Mouse (Mus musculus): Measurements from ENCODE around the gene Reep6.

Gene Reep6

GRCm38 (mm10) chr10:80301256-80302081 is 28.3 kb upstream of the Reep6 start:
- no peak for DNase-seq (ENCODE audit: low read depth, low spot score)

DNA sequence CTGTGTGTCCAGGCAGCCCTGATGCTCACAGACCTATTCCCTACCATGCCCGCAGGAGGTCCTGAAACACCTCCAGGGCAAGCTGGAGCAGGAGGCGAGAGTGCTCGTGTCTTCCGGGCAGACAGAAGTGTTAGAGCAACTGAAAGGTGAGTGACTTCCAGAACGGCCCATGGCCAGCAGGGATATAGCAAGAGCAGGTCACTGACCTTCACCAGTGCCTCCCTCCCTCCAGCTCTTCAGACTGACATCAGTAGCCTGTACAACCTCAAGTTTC is 27.7 kb upstream of the Reep6 start:
- DNase-seq (ENCODE audit: low read depth, low spot score), result no peak

GRCm38 (mm10) chr10:80302471-80302881 is 27.3 kb upstream of the Reep6 start:
- peak; percentile 87 for DNase-seq (ENCODE audit: low read depth, low spot score)

- DNase-seq (ENCODE audit: low read depth, low spot score), result no peak
Measured at GRCm38 (mm10) chr10:80304458-80304857, 25.3 kb upstream of the Reep6 start.

DNA sequence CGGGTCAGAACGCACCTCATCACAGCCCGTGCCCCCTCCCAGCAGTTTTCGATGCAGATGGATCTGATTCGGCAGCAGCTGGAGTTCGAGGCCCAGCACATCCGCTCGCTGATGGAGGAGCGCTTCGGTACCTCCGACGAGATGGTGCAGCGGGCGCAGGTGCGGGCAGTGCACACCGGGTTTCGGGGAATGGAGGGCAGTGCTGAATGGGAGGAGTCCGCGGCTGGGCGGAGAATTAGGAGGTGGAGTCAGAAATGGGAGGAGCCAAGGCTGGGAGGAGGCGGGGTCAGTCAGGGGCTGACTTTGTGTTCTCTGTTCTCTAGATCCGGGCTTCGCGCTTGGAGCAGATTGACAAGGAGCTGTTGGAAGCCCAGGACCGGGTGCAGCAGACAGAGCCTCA is 24.9 kb upstream of the Reep6 start:
- DNase-seq (ENCODE audit: low read depth, low spot score), result no peak

- no peak for DNase-seq (ENCODE audit: low read depth, low spot score)
Measured at GRCm38 (mm10) chr10:80311560-80311959, 18.2 kb upstream of the Reep6 start.

GRCm38 (mm10) chr10:80312586-80313504 is 16.9 kb upstream of the Reep6 start:
- no peak for DNase-seq (ENCODE audit: low read depth, low spot score)

GRCm38 (mm10) chr10:80313627-80314201 is 16.0 kb upstream of the Reep6 start:
- no peak for DNase-seq (ENCODE audit: low read depth, low spot score)

- DNase-seq (ENCODE audit: low read depth, low spot score), result no peak
Measured at GRCm38 (mm10) chr10:80314494-80315001, 15.2 kb upstream of the Reep6 start.

GRCm38 (mm10) chr10:80315315-80315714 is 14.4 kb upstream of the Reep6 start:
- no peak for DNase-seq (ENCODE audit: low read depth, low spot score)

DNA sequence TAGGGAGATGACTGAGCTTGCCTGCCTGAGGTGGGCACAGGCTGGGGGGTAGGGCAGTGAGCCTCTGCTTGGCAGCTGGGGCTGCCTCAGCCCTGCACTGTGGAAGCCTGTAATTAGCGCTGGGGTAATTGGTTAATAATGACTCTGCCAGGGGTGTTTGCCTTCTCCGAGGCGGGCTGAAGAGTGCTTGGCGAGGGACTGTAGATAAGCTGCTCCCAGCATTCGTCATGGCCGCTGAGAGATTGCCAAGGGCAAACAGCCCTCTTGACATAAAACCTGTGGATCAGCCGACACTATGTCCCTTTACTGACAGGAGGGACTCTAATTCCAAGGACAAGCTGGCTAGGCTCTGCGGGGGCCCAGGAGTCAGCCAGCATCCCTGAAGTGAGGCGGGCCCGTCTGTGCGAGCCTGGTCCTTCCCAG is 13.4 kb upstream of the Reep6 start:
- DNase-seq (ENCODE audit: low read depth, low spot score), result no peak

DNA sequence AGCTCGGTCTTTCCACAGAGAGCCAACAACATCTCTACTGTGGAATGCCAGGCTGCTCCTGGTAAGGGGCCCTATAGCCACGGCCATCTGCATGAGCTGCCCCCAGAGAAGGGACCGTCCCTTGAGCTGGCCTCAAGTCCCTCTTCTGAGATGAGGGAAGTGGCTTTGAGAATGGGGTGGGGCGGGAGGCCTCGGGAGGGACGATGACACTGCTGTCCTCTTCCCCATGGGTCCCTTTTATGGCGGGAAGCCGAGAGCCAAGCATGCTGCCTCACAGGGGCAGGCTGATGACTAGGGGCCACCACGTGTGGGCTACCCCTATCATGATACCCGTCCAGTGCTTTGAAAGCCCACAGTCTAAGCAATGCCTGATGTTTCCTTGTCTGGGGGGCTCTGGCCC is 12.7 kb upstream of the Reep6 start:
- DNase-seq (ENCODE audit: low read depth, low spot score), result no peak

DNA sequence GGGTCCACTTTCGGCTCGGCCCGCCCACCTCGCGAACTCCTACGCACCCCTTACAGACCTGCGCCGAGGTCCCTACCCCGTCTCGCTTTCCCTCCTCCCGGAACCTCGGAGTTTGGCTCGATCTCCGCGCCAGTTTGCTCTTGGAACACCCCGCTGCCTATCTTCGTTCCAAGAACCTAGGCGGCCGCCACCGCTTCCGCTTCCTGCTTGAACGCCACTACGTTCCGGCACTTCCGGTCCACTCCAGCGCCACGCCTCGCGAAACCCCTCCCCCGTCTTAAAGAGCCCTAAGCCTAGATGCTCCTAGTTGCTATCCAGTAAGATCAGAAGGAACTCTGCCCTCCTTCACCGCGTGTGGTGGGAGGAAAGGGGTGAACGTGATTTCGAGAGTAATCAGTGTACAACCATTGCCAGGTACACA is 9.4 kb upstream of the Reep6 start, which contains the start of gene 2310011J03Rik:
Gene 2310011J03Rik (minus strand): TSS at position 198 of the 421 bp plus-strand sequence.
- peak; percentile 89 for DNase-seq (ENCODE audit: low read depth, low spot score)

DNA sequence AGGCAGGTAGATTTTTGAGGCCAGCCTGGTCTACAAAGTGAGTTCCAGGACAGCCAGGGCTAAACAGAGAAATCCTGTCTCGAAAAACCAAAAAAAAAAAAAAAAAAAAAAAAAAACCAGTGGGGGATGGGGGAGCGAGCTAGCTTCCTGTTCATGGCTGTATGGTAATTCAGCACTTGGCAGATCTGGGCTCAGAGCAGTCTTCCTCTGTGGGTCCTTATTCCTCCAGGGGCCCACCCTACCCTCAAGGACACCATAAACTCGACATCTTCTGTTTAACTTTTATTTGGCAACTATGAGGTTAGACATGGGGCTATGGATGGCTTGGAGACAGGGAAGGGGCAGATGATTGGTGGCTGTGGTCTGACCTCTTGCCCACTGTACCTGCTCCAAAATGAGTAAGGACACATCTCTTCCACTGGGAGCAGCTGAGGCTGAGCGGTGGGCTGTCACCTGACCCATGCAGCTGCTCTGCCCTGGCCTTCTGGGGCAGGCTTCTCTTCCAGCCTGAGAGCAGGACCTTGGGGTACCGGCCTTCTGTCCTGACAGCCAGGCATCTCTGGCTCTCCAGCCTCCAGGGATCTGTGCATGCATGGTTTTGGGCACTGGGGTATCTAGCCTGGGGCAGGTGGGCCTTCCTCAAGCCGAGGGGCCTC is 8.6 kb upstream of the Reep6 start:
- DNase-seq (ENCODE audit: low read depth, low spot score), result no peak

- DNase-seq (ENCODE audit: low read depth, low spot score), result no peak
Measured at GRCm38 (mm10) chr10:80321670-80322581, 7.8 kb upstream of the Reep6 start.

DNA sequence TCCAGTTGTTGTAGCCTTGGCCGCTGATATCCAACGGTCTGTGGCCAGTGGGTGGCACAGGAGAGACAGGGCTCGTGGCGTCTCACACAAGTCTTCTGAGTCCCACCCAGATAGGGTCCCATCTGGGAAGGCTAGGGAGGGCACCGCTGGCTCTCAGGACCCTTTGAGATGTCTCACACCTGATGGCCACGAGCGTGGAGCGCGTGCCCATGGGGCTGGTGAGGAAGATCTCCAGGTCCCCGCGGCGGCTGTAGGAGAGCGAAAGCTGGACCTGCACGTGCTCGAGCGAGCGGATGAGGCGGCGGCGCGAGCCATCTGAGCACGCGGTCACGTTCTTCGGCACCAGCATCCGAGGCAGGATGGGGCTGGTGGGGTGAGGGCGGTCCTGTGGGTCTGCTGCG is 6.9 kb upstream of the Reep6 start:
- no peak for DNase-seq (ENCODE audit: low read depth, low spot score)

- peak; percentile 75 for DNase-seq (ENCODE audit: low read depth, low spot score)
Measured at GRCm38 (mm10) chr10:80323261-80324119, 6.3 kb upstream of the Reep6 start.

DNA sequence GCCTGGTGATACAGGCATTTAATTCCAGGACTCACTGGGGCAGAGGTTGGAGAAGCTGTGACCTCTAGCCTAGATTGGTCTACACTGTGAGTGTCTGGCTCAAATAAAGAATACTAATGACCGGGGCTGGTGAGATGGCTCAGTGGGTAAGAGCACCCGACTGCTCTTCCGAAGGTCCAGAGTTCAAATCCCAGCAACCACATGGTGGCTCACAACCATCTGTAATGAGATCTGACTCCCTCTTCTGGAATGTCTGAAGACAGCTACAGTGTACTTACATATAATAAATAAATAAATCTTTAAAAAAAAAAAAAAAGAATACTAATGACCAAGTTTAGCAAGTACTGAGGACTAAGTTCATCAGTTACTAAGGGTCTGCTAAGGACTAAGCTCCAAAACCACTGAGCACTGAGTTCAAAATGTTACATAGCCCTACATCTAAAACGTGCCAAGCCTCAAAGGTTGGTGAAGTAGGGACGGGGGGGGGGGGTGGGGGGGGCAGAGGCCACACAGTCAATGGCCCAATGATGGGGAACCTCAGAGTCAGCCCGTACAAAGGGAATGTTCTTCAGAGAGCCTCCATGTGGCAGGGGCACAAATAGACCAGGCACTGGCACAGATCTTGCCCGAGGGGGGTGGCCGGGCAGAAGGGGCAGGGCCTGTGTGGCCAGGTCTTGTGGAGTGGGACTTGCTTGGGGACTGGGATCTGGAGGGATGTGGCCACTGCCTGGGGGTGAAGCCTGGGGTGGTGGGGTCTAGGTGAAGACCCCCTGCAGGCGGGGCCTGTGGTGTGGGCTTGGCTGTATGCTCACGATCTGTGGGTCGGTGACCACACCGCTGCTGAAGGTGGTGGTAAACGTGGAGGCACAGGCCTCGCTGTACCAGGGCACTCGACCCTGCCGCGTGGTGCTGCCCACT is 5.4 kb upstream of the Reep6 start:
- DNase-seq (ENCODE audit: low read depth, low spot score), result no peak

Data from skeletal muscle tissue, adult 2 months (tissue).